Mouse (Mus musculus): Measurements from ENCODE around the gene Ifna4.
"Not testable (repeated sequence)": the region's sequence is repeated elsewhere in the genome, so short reads cannot be mapped to it uniquely, and the experiment has no call there.

The Ifna4 gene

DNA sequence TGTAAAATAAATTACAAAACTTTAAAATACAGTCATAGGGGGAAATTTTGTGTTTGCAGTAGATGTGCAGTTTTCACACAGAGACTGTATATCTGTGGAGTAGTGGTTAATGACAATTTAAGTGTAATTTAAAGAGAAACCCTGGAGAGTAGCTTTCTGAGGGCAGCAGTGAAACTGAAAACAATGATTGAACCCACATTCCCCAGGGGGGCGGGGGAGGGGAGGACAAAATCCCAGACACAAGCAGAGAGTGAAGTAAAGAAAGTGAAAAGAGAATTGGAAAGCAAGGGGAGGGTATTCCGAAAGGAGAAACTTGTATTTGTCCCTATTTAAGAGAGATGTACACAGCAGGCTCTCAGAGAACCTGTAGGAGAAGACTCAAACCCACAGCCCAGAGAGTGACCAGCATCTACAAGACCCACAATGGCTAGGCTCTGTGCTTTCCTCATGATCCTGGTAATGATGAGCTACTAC, at the start of gene Ifna4:
Ifna4 (plus strand) TSS at position 424 of the 474 bp plus-strand sequence.
- DNase-seq (ENCODE audit: low read depth) = no peak

DNA sequence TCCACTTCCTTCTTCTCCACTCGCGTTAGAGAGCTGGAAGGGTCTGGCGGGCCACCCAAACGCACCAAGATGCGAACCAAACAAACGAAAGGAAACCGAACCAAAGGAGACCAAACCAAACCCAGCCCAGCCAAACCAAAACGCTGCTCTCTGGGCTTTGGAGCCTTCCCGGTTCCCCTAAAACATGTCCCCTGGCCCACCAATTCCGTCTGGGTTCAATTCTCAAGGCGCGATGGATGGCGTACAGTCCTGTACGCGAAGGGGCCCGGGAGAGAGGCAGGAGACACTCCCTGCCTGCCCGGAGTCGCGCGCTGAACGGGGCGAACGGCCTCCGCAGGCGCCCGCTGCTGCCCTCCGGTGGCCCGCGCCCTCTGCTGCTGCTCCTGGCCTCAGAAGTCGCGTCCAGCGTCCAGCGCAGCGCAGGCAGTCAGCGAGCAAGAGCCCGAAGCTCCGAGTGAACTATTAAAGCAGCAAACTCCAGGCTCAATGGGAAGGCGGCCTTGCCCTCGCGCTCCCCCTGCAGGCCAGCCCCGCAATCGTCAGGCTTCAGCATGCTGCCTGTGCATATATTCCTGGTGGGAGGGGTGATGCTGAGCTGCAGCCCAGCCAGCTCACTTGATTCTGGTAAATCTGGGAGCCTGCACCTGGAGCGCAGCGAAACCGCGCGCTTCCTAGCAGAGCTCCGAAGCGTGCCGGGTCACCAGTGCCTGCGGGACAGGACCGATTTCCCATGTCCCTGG, 47.6 kb upstream of the Ifna4 start, which contains the start of gene Gm13275:
Gm13275 (plus strand) TSS at position 552 of the 740 bp plus-strand sequence.
- DNase-seq (ENCODE audit: low read depth) = not testable (repeated sequence)

GRCm38 (mm10) chr4:88797097-88797496, 44.6 kb upstream of the Ifna4 start, which contains the start of gene Gm13279:
TSS of gene Gm13279 (plus strand) at chr4:88797397.
- not testable (repeated sequence) for DNase-seq (ENCODE audit: low read depth)

DNA sequence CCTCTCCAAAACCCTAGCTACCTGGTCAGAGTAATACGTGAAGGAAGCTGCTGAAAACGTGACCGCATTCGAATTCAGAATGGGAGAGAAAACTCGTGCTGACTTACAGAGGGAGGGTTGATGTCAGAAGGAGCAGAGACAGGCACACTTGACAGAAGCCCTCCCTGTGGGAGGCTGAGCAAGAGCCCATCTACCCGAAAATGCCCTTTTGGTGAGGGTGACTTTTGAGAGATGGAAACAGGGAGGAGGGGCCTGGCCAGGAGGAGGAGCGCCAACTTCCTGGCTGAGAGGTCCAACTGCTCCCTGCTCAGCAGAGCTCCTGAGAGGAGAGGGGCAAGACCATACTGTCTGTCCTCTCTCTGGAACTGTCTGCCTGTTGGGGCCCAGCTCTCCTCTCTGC, 42.3 kb upstream of the Ifna4 start, which contains the start of gene Gm13285:
Gm13285 (plus strand) TSS at position 301 of the 400 bp plus-strand sequence.
- not testable (repeated sequence) for DNase-seq (ENCODE audit: low read depth)

GRCm38 (mm10) chr4:88802954-88803353, 38.7 kb upstream of the Ifna4 start, which contains the start of gene Gm13287:
TSS of gene Gm13287 (plus strand) at chr4:88803254.
- DNase-seq (ENCODE audit: low read depth) = not testable (repeated sequence)

- not testable (repeated sequence) for DNase-seq (ENCODE audit: low read depth)
These were observed 36.4 kb upstream of the Ifna4 start, which contains the start of gene Gm13288 for GRCm38 (mm10) chr4:88805231-88805630. TSS of gene Gm13288 (plus strand) at chr4:88805531.

- not testable (repeated sequence) for DNase-seq (ENCODE audit: low read depth)
These were observed 35.9 kb upstream of the Ifna4 start for GRCm38 (mm10) chr4:88805761-88806160.

- DNase-seq (ENCODE audit: low read depth) = no peak
These were observed 25.7 kb upstream of the Ifna4 start, which contains the start of gene Ifna7 for GRCm38 (mm10) chr4:88815928-88816327. TSS of gene Ifna7 (plus strand) at chr4:88816228.

DNA sequence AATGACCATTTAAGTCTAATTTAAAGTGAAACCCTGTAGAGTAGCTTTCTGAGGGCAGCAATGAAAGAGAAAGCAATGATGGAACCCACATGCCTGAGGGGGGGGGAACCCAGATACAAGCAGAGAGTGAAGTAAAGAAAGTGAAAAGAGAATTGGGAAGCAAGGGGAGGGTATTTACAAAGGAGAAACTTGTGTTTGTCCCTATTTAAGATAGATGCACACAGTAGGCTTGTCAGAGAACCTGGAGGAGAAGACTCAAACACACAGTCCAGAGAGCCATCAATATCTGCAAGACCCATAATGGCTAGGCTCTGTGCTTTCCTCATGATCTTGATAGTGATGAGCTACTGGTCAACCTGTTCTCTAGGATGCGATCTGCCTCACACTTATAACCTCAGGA, 22.0 kb upstream of the Ifna4 start, which contains the start of gene Ifna11:
Ifna11 (plus strand) TSS at position 301 of the 400 bp plus-strand sequence.
- DNase-seq (ENCODE audit: low read depth) = no peak

GRCm38 (mm10) chr4:88822995-88823394, 18.7 kb upstream of the Ifna4 start:
- DNase-seq (ENCODE audit: low read depth) = peak; percentile 65

DNA sequence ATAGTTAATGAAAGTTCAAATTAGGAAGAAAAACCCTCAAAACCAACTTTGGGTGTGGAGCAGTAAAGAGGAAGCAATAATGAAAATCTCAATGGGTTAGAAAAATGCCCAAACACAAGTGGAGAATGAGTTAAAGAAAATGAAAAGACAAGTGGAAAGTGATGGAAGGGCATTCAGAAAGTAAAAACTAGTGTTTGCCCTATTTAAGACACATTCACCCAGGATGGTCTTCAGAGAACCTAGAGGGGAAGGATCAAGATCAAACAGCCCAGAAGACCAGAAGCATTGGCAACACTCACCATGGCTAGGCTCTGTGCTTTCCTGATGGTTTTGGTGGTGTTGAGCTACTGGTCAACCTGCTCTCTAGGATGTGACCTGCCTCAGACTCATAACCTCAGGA, 14.5 kb upstream of the Ifna4 start, which contains the start of gene Ifna6:
Ifna6 (plus strand) TSS at position 301 of the 400 bp plus-strand sequence.
- not testable (repeated sequence) for DNase-seq (ENCODE audit: low read depth)

GRCm38 (mm10) chr4:88830523-88830922, 11.1 kb upstream of the Ifna4 start:
- DNase-seq (ENCODE audit: low read depth) = peak; percentile 74

DNA sequence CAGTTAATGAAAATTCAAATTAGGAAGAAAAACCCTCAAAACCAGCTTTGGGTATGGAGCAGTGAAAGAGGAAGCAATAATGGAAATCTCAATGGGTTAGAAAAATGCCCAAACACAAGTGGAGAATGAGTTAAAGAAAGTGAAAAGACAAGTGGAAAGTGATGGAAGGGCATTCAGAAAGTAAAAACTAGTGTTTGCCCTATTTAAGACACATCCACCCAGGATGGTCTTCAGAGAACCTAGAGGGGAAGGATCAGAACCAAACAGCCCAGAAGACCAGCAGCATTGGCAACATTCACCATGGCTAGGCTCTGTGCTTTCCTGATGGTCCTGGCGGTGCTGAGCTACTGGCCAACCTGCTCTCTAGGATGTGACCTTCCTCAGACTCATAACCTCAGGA, 6.4 kb upstream of the Ifna4 start, which contains the start of gene Ifna5:
Ifna5 (plus strand) TSS at position 301 of the 400 bp plus-strand sequence.
- not testable (repeated sequence) for DNase-seq (ENCODE audit: low read depth)

GRCm38 (mm10) chr4:88838828-88839227, 2.8 kb upstream of the Ifna4 start:
- DNase-seq (ENCODE audit: low read depth) = peak; percentile 65

- peak; percentile 11 for DNase-seq (ENCODE audit: low read depth)
These were observed 1.6 kb upstream of the Ifna4 start for GRCm38 (mm10) chr4:88840058-88840457.

DNA sequence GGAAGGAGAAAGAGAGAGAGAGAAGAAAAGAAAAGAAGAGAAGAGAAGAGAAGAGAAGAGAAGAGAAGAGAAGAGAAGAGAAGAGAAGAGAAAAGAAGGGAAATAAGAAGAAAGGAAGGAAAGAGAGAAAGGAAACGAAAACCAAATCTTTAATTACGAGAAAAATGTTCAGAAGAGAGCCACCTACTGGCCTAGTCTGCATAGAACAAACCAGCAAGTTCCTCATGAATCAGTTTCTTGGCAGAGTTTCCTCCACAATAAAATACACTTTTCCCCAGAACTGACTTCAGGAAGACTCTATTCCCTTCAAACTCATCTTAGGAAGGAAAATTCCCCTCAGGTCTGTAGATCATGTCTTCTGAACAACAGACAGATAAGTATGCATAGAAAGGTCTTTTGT, 3.7 kb downstream of the Ifna4 start:
- DNase-seq (ENCODE audit: low read depth) = peak; percentile 75

DNA sequence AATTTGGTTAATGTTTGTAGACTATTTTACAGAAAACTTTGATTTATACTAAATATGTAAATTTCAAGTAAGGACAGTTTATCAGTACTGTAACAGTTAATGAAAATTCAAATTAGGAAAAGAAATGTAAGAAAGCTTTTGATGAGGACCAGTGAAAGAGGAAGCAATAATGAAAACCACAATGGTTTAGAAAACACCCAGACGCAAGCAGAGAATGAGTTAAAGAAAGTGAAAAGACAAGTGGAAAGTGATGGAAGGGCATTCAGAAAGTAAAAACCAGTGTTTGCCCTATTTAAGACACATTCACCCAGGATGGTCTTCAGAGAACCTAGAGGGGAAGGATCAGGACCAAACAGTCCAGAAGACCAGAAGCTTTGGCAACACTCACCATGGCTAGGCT, 8.0 kb downstream of the Ifna4 start, which contains the start of gene Ifna1:
Ifna1 (plus strand) TSS at position 390 of the 400 bp plus-strand sequence.
- no peak for DNase-seq (ENCODE audit: low read depth)

DNA sequence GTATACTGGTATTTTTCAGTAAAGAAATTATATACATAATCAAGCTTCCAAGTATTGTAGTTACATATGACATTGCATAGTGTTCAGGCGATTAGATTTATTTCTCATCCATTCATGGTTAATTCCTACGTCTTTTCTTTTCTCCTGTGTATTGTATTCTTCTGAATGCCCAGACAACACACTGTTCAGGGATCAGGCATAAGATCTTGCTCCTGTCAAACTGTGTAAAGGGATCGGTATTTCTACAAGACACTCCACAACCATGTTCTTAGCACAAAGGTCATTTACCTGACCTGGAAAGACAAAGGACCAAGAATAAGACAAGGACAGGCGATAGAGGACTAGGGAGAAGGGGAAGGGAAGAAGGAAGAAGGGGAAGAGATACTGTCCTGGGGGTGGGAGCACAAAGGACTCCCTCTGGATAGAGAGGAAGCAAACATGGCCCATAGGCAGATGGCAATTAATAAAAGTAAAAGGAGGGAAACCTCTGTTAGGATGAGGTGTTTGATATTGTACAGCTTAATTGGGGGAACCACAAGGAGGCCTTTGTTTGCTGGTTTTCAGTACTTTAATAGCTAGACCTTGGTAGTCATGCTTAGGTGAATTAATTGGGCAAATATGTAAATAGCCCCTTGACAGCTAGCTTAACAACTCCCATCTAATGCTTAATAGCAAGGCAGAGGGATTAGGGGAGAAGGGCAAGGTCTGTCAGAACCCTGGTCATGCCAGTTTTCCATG, 9.5 kb downstream of the Ifna4 start:
- no peak for DNase-seq (ENCODE audit: low read depth)

GRCm38 (mm10) chr4:88859214-88859613, 17.6 kb downstream of the Ifna4 start:
- DNase-seq (ENCODE audit: low read depth) = no peak

DNA sequence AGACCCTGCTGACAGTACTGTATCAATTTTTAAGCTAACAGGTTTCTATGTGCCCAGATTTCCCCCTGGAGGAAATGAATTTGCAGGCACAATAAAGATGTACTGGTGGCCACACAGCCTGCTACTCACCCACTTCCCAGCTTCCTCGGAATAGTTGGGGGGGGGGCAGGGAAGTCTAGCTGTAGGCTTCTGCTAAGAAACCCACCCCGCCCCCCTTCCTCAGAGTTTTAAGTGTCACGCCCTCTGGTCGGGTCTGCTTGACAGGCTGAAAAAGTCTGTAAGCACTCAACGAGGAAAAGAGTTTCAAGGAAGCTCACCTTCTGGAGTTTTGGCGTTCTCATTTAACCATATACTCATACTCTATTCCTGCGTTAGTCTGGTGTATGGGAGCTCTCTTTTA, 21.6 kb downstream of the Ifna4 start:
- DNase-seq (ENCODE audit: low read depth) = no peak

GRCm38 (mm10) chr4:88864599-88864998, 22.9 kb downstream of the Ifna4 start:
- DNase-seq (ENCODE audit: low read depth) = no peak

DNA sequence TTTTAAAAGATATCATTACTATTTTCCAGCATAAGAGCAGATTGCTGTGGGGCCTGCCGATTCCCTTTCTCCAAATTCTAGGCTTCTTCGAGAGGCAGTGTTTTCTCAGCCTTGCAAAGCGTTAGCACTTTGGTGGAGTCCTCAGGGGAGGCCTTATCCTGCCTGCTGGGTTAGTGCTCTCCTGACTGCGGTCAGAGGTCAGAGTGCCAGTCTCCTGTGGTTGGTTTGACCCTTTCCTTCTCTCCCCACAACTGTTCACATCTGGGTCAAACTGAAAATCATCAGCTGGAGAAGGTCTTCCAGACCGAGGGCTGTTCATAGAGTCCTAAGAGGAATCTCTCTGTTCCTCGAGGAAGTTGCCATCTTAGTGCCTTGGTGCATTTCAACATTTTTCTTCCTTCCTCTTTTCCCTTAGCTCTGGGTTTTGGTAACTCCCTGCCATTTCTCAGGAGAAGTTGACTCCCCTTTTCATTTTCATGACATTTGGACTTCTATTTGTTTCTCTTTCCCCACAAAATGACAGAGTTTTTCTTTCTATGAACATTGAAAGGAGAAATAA, 23.4 kb downstream of the Ifna4 start:
- no peak for DNase-seq (ENCODE audit: low read depth)

All from NIH3T3 (cell line).